Mouse (Mus musculus): ENCODE measurements around the gene Pnlip.

Pnlip gene

GRCm38 (mm10) chr19:58727756-58728155, 75.5 kb downstream of the Pnlip start:
- DNase-seq = no peak

GRCm38 (mm10) chr19:58728445-58729031, 76.2 kb downstream of the Pnlip start, which contains the start of gene Pnliprp1:
Gene Pnliprp1, plus strand, starts transcription at chr19:58728887.
- no peak for DNase-seq

Data from cerebellum, adult 11-12 months (tissue).